Mouse (Mus musculus) Patski (cell line): Measurements from ENCODE around the gene Arhgef3. TPM values are rescaled to one million over a fixed set of nuclear protein-coding genes. Genes with fewer than 3 reads are reported as not detected.

ENCODE experiments used
- ATAC-seq: fragments of 100-300 bp; one replicate; pipeline ENCODE4 v1.8.0; 2021
- CTCF ChIA-PET: fragments of 350-600 bp; sonication (Branson Sonifier 250); formaldehyde crosslinking; loops from one replicate; lab custom pipeline; 2022; ENCODE audit warnings: inconsistent platforms; lab: Charles Lee
- POLR2A ChIA-PET: fragments of 350-600 bp; sonication (Branson Sonifier 250); formaldehyde crosslinking; loops from one replicate; lab custom pipeline; 2022; ENCODE audit warnings: antibody characterized with exemption, inconsistent platforms; lab: Charles Lee
- DNase-seq: peaks from one replicate; pipeline ENCODE4 v3.0.0-alpha.2; 2011; ENCODE audit warnings: low read depth, low spot score
- H3K27me3 ChIP-seq: fragments of 371-371 bp; one replicate; pipeline ENCODE4 v1.5.1; 2021
- CTCF ChIP-seq: fragments of 100-300 bp; IDR thresholded peaks from one replicate; pipeline ENCODE4 v1.5.1; 2021
- in situ Hi-C: fragments of 300-500 bp; cut with MboI; formaldehyde crosslinking; loops from 3 replicates; pipeline ENCODE4 v1.11.1; 2018; ENCODE audit warnings: low pct_unique_long_range_greater_than_20kb, mixed read lengths
- polyA plus RNA-seq: library from polyadenylated mRNA; unstranded; gene quantifications from one replicate; pipeline ENCODE4 v1.2.3, GENCODE M21; 2021

Arhgef3 gene
- polyA plus RNA-seq, 1 experiment from 2014 or later = 3.4 TPM

DNA sequence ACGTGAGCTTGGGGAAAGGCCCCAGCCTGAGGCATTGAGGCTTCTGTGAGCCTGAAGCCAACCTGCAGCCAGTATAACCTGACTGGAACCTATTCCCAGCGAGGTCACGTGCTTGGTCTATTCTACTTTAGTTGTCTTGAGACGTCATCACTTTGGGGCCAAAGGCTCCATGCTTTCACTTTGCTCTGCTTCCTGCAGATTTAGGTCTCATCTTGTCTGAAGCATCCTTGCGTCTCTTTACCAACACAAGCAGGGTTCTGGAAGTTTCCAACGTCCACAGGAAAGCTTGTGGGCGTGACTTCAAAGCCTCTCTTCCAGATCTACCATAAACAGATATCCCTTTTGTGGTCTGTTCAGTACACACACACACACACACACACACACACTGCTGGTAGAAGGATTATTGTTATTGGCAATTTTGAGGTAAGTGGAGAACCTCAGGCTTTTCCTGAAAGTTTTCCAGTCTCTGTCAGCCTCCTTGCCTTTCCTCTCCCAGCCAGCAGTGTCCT is 135.6 kb downstream of the Arhgef3 start:
- no peak for TF ChIP-seq CTCF
- H3K27me3 ChIP-seq = no peaks in the 10 kb centered on the region
- in situ Hi-C loops = no loop called here
- ChIA-PET POLR2A (no interaction called here), CTCF (interaction anchor here (1.0 kb wide), 1 partner anchor 29 kb away, joined by 3 read pairs; no protein-coding TSS in a partner anchor)
- no peak for DNase-seq
- no peak for ATAC-seq

DNA sequence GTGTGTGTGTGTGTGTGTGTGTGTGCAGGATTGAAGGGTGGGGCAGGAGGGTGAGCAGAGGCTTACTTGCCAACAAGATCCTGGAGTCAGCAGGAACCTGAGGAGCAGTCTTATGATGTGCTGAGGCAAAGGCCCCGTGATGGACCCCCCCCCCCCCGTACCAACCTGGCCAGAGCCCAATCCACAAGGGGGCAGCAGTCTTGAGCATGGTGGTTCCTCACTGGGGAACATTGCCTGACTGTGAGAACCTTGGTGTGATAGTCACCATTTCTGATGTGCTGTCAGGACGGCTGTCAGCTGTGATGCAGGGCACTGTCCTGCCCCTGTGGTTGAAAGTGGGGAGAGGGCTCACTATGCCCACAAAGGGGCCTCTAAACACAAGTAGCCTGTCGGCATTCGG is 138.7 kb downstream of the Arhgef3 start:
- in situ Hi-C loops = no loop called here
- CTCF ChIA-PET = no interaction called here
- DNase-seq (no peak), ATAC-seq (no peak)
- POLR2A ChIA-PET = no interaction called here
- no peak for TF ChIP-seq CTCF
- H3K27me3 ChIP-seq = no peaks in the 10 kb centered on the region

DNA sequence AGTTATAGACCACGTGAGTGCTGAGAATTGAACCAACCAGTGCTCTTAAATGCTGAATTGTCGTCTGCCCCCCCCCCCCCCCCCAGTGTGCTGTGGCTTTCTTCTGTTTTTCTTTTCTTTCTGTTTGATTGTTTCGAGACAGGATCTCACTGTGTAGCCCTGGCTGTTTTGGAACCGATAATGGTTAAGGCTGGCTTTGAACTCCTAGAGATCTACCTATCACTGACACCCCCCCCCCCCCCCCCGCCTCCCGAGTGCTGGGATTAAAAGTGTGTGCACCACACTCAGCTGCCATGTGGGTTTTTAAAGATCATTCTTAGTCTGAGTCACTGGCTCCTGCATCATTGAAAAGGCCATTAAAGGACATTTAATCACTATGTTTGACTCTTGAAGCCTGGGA is 147.7 kb downstream of the Arhgef3 start:
- in situ Hi-C loops = no loop called here
- no peak for TF ChIP-seq CTCF
- POLR2A ChIA-PET = no interaction called here
- ATAC-seq = no peak
- H3K27me3 ChIP-seq = no peaks in the 10 kb centered on the region
- no peak for DNase-seq
- CTCF ChIA-PET = no interaction called here

DNA sequence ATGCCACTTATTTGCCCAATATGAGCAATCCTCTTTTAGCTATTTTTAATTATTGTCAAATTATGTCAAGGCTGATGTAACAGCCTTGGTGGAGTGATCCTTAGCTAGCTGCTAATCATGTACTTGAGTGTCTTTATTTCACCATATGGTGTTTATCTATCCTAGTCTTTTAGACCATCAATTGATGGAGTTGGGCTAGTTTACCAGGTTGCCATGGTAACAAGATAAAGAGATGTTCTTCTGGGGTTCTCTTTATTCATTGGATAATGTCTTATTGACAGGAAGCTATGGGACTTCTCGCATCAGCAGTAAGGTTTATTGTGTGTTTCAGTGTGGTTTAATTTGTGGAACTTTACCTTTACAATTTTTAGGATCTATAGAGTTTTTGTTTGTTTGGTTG is 151.9 kb downstream of the Arhgef3 start:
- ATAC-seq (no peak), DNase-seq (no peak)
- in situ Hi-C loops = no loop called here
- POLR2A ChIA-PET = interaction anchor here (0.7 kb wide), 1 partner anchor 52 kb away, joined by 3 read pairs; no protein-coding TSS in a partner anchor
- no peaks in the 10 kb centered on the region for H3K27me3 ChIP-seq
- CTCF ChIA-PET = interaction anchor here (1.3 kb wide), 1 partner anchor 22 kb away, joined by 3 read pairs; no protein-coding TSS in a partner anchor
- no peak for TF ChIP-seq CTCF

DNA sequence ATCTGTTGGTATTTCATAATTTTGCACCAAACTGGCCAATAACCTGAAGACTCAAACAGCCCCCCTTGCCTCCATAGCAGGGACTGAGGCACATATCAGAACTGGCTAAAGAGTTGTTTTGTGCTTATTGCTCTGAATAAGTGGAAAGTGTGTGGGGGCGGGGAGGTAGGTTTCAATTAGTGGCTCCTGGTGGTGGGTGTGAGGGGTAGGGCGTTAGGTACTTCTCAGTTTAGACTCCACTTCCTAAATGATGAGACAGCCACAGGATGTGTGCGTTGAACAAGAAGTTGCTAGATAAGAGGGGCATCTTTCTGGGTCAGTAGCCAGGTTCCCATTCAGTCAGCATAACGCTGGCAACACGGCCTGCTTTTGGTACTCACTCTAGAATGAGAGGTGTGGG is 153.4 kb downstream of the Arhgef3 start:
- no peak for TF ChIP-seq CTCF
- POLR2A ChIA-PET = no interaction called here
- DNase-seq (no peak), ATAC-seq (no peak)
- in situ Hi-C loops = no loop called here
- H3K27me3 ChIP-seq = no peaks in the 10 kb centered on the region
- CTCF ChIA-PET = no interaction called here

DNA sequence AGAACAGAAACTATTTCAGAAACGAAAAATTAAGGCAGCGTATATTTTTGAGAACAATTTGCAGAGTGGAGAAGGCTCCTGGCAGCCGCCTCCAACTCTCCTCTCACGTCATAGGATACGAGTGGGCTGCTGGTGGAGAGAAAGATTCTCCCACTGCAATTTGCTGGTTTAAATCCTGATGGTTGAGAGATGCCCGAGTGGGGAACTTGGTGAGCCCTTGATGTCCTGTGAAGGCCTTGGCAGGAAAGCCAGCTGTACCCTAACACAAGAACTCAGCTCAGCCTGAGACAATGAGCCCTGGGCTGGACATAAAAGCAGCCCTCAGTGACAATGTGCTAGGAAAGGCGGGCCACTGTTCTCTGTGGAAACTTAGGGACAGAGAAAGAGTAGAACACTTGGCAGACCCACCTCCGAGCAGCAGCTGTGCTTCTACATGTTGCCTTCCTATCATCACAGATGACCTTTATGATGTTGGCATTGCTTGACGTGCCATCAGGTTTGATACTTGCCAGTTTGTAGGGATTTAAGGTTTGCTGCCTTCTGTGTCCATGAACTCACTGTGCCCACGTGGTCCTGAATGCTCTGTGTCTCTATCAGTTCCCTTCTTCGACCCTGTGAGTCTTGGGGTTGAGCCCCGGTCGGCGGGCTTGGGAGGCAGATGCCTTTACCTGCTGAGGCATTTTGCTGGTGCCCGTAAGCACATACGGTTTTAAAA is 154.4 kb downstream of the Arhgef3 start:
- DNase-seq (no peak), ATAC-seq (no peak)
- H3K27me3 ChIP-seq = no peaks in the 10 kb centered on the region
- POLR2A ChIA-PET = no interaction called here
- TF ChIP-seq CTCF = no peak
- in situ Hi-C loops = no loop called here
- CTCF ChIA-PET = no interaction called here

DNA sequence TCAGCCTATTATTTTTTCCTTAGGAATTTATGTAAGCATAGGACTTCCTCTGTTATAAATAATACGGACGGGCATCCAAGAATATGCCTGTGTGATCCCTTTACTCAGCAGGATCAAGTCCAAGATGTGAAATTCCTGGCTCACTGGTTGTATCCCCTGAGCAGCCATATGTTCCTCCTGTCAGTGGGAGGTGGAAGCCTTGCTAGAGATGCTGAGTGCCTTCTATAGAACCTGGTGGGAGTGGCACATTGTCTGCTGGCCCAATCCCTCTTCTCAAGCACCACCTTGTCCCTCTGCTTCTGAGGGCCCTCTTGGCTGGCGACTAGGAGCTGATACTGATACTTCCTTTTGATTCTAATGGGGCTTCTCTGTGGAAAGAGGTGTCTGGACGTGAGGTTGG is 155.1 kb downstream of the Arhgef3 start:
- POLR2A ChIA-PET = no interaction called here
- in situ Hi-C loops = no loop called here
- no peak for ATAC-seq
- no peak for DNase-seq
- TF ChIP-seq CTCF = no peak
- CTCF ChIA-PET = no interaction called here
- no peaks in the 10 kb centered on the region for H3K27me3 ChIP-seq

DNA sequence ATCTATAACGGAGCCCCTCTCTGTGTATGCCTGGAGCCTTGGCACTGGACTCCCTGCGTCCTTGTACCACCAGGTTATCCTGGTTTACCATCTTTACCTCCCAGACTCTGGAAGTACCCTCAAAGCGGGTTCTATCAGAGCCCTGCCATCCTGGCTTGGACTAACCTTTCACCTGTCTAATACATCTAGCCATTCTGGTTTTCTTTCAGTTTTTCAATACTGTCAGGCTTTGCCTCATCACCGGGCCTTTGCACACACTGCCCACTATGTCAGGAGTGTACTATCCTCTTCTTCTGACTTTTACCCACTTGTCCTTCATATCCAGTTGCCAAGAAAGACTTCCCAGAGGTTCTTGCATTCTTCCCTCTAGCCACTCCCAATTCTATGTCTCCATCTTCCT is 155.8 kb downstream of the Arhgef3 start:
- no peak for DNase-seq
- no peak for ATAC-seq
- in situ Hi-C loops = no loop called here
- ChIA-PET POLR2A (no interaction called here), CTCF (no interaction called here)
- no peak for TF ChIP-seq CTCF
- peaks cover 3% of the 10 kb centered on the region for H3K27me3 ChIP-seq

DNA sequence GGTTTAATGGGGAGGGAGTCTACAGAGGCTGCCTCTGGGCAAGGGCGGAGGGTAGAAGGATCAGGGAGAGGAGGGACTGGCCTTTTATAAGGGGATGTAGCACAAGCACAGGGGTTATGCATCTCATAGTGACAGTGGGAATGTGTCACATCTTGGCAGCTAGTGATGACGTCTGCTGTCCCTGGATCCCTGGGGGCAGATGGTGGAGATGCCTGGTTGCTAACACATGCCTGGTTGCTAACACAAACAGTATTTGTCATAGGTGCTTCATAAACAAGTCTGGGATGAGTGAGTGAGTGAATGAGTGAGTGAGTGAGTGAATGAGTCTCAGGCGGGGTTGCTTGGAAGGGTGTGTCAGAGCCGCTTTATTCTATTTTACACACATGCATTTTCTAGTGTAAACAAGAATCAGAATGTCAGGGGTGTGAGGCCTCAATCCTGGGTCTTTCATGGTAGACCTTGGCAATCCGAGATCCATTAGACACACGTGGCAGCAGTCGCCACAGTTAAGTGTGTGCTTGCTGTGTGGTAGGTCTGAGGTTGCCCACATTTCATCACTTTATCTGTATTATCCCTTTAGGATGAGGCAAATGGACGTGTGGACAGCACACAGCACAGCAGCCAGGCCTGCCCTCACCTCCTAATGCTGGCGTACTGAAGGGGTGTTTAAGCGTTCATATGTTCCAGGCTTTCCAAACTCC is 156.8 kb downstream of the Arhgef3 start:
- peaks cover 3% of the 10 kb centered on the region for H3K27me3 ChIP-seq
- in situ Hi-C loops = no loop called here
- ChIA-PET CTCF (no interaction called here), POLR2A (no interaction called here)
- DNase-seq (no peak), ATAC-seq (no peak)
- no peak for TF ChIP-seq CTCF

DNA sequence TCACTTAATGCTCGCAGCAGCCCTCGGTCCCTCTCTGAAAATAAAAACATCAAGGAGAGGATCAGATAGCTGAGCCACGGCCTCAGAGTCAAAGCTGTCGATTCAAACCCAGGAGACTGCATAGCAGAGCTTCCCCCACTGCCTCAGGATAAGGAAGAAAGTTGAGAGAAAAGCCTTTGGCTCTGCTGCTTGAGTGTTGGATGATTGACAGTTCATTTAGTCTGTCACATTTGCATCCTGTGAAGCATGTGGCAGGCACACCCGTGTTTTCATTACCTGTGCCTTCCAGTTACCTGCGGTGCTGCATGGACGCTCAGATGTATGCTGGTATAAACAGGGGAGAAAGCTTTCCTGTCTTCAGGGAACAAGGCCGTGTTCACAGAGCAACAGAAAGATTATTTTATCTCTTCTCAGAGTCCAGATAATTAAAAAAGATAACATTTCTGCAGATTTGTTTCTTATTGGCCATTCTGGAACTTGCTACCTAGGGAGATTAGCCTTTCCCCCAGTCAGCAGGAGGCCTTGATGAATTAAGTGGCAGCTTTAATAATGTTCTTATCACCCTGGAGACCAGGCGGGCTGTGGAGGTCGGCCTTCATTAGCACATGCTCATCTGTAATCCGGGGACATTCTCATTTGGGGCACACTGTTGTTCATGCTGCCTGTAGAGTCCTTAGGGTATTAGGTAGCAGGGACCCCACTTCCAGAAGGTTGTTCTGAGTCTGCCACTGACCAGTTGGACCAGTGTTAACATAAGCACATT is 157.6 kb downstream of the Arhgef3 start:
- in situ Hi-C loops = no loop called here
- H3K27me3 ChIP-seq = peaks cover 3% of the 10 kb centered on the region
- TF ChIP-seq CTCF = no peak
- ChIA-PET CTCF (no interaction called here), POLR2A (no interaction called here)
- DNase-seq (no peak), ATAC-seq (no peak)

DNA sequence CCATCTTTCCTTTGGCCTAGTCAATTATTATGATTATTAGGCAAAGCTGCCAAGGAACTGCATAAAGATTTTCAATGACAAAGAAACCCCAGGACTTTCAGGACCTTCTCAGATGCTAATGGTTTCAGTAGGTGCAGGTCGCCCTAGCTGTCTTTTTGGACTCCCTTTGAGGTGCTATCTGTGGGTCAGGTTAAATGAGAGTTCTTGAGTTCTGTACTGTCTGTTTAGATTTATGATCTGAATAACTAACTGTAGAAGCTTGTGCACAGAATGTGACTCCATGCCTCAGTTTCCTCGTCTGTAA is 158.1 kb downstream of the Arhgef3 start:
- no peak for ATAC-seq
- no peak for TF ChIP-seq CTCF
- POLR2A ChIA-PET = no interaction called here
- peaks cover 3% of the 10 kb centered on the region for H3K27me3 ChIP-seq
- no peak for DNase-seq
- CTCF ChIA-PET = no interaction called here
- in situ Hi-C loops = no loop called here
